Mouse (Mus musculus): ENCODE results near the gene Nckipsd. TPM values are rescaled to one million over a fixed set of nuclear protein-coding genes. Genes with fewer than 3 reads are reported as not detected.

The Nckipsd gene
- polyA plus RNA-seq (2012; rRNA removed; ENCODE audit: low replicate concordance) = 25.4 and 31.7 TPM in 2 replicates

GRCm38 (mm10) chr9:108808163-108808665 lies at the start of gene Nckipsd:
Nckipsd (plus strand) TSS chr9:108808368.

GRCm38 (mm10) chr9:108783548-108784463 lies 24.4 kb upstream of the Nckipsd start, which contains the start of gene Ip6k2:
Ip6k2 (plus strand) TSS chr9:108783796.

GRCm38 (mm10) chr9:108825820-108826699 lies 17.9 kb downstream of the Nckipsd start, which contains the start of gene Celsr3:
Celsr3 (plus strand) TSS chr9:108826320.

DNA sequence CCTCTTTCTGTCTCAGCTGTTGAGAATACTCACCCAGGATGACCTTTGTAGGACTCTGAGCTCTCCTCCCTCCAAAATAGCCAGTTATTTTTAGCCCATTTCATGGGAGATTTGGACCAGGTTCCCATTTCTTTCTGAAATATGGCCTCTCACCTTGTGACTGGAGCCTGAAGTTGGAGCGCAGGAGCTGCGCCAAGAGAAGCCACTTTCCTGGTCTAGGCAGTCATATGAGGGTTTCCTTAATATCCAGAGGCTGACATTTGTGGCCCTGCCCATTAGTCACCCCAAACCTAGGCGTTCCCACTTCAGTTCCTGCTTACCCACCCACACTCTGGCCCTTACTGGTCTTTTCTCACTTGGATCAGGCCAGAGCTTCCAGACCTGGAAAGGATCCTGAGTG lies 44.8 kb downstream of the Nckipsd start, which contains the start of gene Slc26a6:
Gene Slc26a6, plus strand, starts transcription at position 308 of the 400 bp plus-strand sequence.

Other genes with a start within 250 kb of the Nckipsd start
- gene Impdh2, start 248.1 kb upstream of the Nckipsd start, polyA plus RNA-seq (2012; rRNA removed; ENCODE audit: low replicate concordance) = 48.0 and 173 TPM in 2 replicates
- gene Ndufaf3, start 240.9 kb upstream of the Nckipsd start, polyA plus RNA-seq (2012; rRNA removed; ENCODE audit: low replicate concordance) = 38.3 and 48.7 TPM in 2 replicates
- gene Dalrd3, start 238.5 kb upstream of the Nckipsd start, polyA plus RNA-seq (2012; rRNA removed; ENCODE audit: low replicate concordance) = 120 and 203 TPM in 2 replicates
- 41.1 and 162 TPM in 2 replicates for gene Wdr6, start 229.6 kb upstream of the Nckipsd start, polyA plus RNA-seq (2012; rRNA removed; ENCODE audit: low replicate concordance)
- 5.3 and 35.1 TPM in 2 replicates for gene P4htm, start 210.7 kb upstream of the Nckipsd start, polyA plus RNA-seq (2012; rRNA removed; ENCODE audit: low replicate concordance)
- 35.0 and 41.4 TPM in 2 replicates for gene Arih2, start 159.0 kb upstream of the Nckipsd start, polyA plus RNA-seq (2012; rRNA removed; ENCODE audit: low replicate concordance)
- gene Slc25a20, start 146.3 kb upstream of the Nckipsd start, polyA plus RNA-seq (2012; rRNA removed; ENCODE audit: low replicate concordance) = 36.9 and 73.5 TPM in 2 replicates
- 15.6 and 32.7 TPM in 2 replicates for gene Prkar2a, start 119.1 kb upstream of the Nckipsd start, polyA plus RNA-seq (2012; rRNA removed; ENCODE audit: low replicate concordance)
- 53.3 and 84.8 TPM in 2 replicates for gene Ip6k2, start 24.6 kb upstream of the Nckipsd start, polyA plus RNA-seq (2012; rRNA removed; ENCODE audit: low replicate concordance)
- 1.4 and 1.5 TPM in 2 replicates for gene Celsr3, start 18.0 kb downstream of the Nckipsd start, polyA plus RNA-seq (2012; rRNA removed; ENCODE audit: low replicate concordance)
- 26.4 and 31.9 TPM in 2 replicates for gene Slc26a6, start 44.9 kb downstream of the Nckipsd start, polyA plus RNA-seq (2012; rRNA removed; ENCODE audit: low replicate concordance)
- gene Tmem89, start 106.3 kb downstream of the Nckipsd start, polyA plus RNA-seq (2012; rRNA removed; ENCODE audit: low replicate concordance) = 0.13 and 0.49 TPM in 2 replicates
- gene Uqcrc1, start 128.3 kb downstream of the Nckipsd start, polyA plus RNA-seq (2012; rRNA removed; ENCODE audit: low replicate concordance) = 604 and 794 TPM in 2 replicates
- gene Col7a1, start 145.2 kb downstream of the Nckipsd start, polyA plus RNA-seq (2012; rRNA removed; ENCODE audit: low replicate concordance) = 1.3 and 60.7 TPM in 2 replicates
- gene Ucn2, start 177.6 kb downstream of the Nckipsd start, polyA plus RNA-seq (2012; rRNA removed; ENCODE audit: low replicate concordance) = 0.13 and 5.4 TPM in 2 replicates
- gene Pfkfb4, start 183.4 kb downstream of the Nckipsd start, polyA plus RNA-seq (2012; rRNA removed; ENCODE audit: low replicate concordance) = 27.1 and 36.5 TPM in 2 replicates
- gene Shisa5, start 230.2 kb downstream of the Nckipsd start, polyA plus RNA-seq (2012; rRNA removed; ENCODE audit: low replicate concordance) = 391 TPM in 2 replicates

All from subcutaneous adipose tissue, adult 2 months (tissue).